Mouse (Mus musculus): Measurements from ENCODE around the gene Cox15. TPM values are rescaled to one million over a fixed set of nuclear protein-coding genes. Genes with fewer than 3 reads are reported as not detected.
A peak's percentile ranks its signal among the peaks of the same experiment; 100 is the strongest.

The Cox15 gene
- 11.4 and 14.5 TPM in 2 replicates for polyA plus RNA-seq (2015; fragmentation: Nextera tagmentation; extraction: Ambion mirVana)

DNA sequence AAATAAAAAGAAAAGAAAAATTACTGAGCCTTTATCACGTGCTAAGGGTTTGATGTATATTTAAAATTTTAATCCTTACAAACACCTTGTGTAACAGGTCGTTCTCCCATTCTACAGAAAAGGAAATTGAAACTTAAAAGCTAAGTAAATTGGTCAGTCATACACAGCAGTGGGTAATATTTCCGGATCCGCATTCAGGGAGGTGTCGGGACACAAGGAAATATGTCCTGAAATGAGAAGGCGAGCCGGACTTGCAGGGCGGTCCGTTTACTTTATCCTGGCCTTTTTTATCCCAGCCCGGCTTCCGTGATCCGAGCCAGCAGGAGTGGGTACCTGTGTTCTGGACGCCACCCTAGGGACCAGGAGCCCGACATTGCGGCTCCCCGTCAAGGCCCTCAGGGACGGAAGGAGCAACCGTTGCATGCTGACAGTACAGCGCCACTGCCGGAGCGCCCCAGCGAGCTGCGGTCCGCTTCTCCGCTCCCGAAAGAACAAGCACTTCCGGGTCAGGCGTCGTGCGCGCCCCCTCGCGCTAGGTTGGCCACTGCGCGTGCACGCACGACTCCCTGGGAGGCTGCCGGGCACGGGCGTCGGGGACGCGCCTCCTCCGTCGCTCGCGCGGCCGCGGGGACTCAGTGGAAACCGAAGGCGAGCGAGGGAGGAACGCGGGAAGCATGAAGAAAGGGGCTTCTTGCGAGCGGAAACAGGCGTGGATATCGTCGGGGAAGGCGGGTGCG, at the start of gene Cox15, which contains the start of gene Cutc:
Cox15 (minus strand) TSS at position 512 of the 737 bp plus-strand sequence.
Cutc (plus strand) TSS at position 508 of the 737 bp plus-strand sequence.
- under 1% methylated on average over 62 of the region's 62 CpGs for WGBS
- Histone ChIP-seq H3K36me3 (peaks cover 28% of the 10 kb centered on the region), H3K4me3 (peak within 1 kb of the TSS; percentile 68), H3K9me3 (no peaks in the 10 kb centered on the region), H3K4me2 (replicated peaks) (peak within 1 kb of the TSS; percentile 67), H3K27ac (peak within 1 kb of the TSS; percentile 95), H3K9ac (peak within 1 kb of the TSS; percentile 81), H3K27me3 (no peaks in the 10 kb centered on the region), H3K4me1 (peaks cover 4% of the 10 kb centered on the region; the same call in 1 of the 2 replicates)
- ATAC-seq (ENCODE audit: low FRiP score, low read depth) = peak; percentile 90

- Histone ChIP-seq H3K36me3 (no peaks in the 10 kb centered on the region), H3K9ac (no peak overlapping the region), H3K27ac (no peak overlapping the region), H3K4me2 (replicated peaks) (no peak overlapping the region), H3K9me3 (no peaks in the 10 kb centered on the region), H3K4me3 (no peak overlapping the region), H3K4me1 (no peaks in the 10 kb centered on the region), H3K27me3 (no peaks in the 10 kb centered on the region)
- ATAC-seq (ENCODE audit: low FRiP score, low read depth) = no peak
- 83% methylated on average over 9 of the region's 9 CpGs for WGBS
These were observed 48.7 kb upstream of the Cox15 start for GRCm38 (mm10) chr19:43801427-43802051.

- H3K27me3 ChIP-seq = no peaks in the 10 kb centered on the region
- ATAC-seq (ENCODE audit: low FRiP score, low read depth) = no peak
- no peak overlapping the region for H3K9ac ChIP-seq
- no peak overlapping the region for H3K4me2 ChIP-seq (replicated peaks)
- no peaks in the 10 kb centered on the region for H3K36me3 ChIP-seq
- H3K9me3 ChIP-seq = no peaks in the 10 kb centered on the region
- no peak overlapping the region for H3K27ac ChIP-seq
- H3K4me1 ChIP-seq = no peaks in the 10 kb centered on the region
- H3K4me3 ChIP-seq = no peak overlapping the region
- 85% methylated on average over 5 of the region's 5 CpGs for WGBS
These were observed 44.4 kb upstream of the Cox15 start for GRCm38 (mm10) chr19:43797216-43797615.

DNA sequence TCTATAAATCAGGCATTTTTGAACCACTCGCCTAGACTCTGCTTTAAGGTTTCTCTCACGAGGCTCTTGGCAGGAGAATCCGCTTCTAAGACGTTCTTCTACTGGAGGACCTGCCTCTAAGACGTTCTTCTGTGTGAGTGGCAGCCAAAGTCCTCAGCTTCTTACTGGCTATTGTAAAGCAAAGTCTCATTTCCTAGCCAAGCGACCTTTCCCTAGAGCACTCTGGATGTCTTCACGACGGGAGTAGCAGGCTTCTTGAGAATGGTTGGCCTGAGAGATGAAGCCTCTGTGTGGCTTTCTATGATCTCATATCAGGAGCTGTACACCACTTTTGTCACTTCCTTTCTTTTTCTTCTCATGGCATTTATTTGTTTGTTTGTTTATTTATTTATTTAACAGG, 42.7 kb upstream of the Cox15 start:
- WGBS = 82% methylated on average over 8 of the region's 8 CpGs
- Histone ChIP-seq H3K27me3 (no peaks in the 10 kb centered on the region), H3K36me3 (no peaks in the 10 kb centered on the region), H3K4me2 (replicated peaks) (no peak overlapping the region), H3K4me1 (no peaks in the 10 kb centered on the region), H3K9ac (no peak overlapping the region), H3K27ac (no peak overlapping the region), H3K4me3 (no peak overlapping the region), H3K9me3 (no peaks in the 10 kb centered on the region)
- no peak for ATAC-seq (ENCODE audit: low FRiP score, low read depth)

DNA sequence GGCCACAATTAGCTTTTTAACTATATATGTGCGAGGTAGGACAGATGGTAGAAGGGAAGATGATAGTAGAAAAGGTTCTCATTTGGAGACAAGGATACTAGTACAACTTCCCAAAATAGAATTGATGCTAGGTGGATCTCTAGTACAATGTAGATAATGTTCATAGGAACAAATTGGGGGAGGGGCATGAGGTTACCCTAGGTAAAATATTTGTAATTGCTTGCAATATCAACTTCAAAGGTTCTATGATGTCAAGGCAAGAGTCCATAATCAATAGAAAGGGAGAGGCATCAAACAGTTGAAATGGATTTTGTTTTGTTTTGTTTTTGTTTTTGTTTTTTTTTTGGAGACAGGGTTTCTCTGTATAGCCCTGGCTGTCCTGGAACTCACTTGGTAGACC, 41.2 kb upstream of the Cox15 start:
- Histone ChIP-seq H3K27ac (no peak overlapping the region), H3K4me3 (no peak overlapping the region), H3K9ac (no peak overlapping the region), H3K4me1 (no peaks in the 10 kb centered on the region), H3K9me3 (no peaks in the 10 kb centered on the region), H3K27me3 (no peaks in the 10 kb centered on the region), H3K36me3 (no peaks in the 10 kb centered on the region), H3K4me2 (replicated peaks) (no peak overlapping the region)
- 91% methylated on average over 1 of the region's 1 CpGs for WGBS
- ATAC-seq (ENCODE audit: low FRiP score, low read depth) = no peak

DNA sequence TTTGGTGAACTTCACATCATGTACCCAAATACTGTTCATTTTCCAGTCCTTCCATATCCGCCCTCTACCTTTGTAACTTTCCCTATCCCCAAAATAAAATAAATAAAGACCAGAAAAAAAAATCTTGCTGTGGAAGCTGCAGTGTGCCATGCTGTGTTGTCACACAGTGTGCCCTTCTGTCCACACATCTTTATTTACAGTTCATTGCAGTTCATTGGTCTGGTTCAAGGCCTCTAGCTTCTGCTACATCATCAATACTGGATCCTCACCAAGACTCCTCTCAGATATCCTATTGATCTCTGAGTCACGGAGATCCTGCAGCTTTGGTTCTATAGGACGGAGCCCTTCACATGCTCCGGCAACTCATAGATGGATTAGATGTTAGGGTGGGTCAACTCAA, 39.7 kb upstream of the Cox15 start:
- H3K9me3 ChIP-seq = no peaks in the 10 kb centered on the region

DNA sequence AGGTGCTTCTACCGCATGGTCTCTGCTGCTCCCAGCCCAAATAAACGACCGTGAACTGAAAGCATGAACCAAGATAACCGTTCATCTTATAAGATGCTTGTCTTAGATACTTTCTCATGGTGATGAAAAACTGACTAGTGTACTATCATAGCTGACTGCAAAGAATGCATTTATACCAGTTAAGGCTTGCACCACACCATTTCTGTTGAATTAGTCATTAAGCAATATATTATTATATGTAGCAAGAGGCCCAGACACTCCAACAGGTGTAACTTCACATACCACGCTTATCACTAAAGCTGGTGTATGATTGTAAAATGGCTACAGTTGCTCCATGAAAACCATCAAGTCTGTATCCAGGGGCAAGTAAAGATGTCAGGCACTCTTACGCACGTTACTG, 37.0 kb upstream of the Cox15 start:
- H3K9me3 ChIP-seq = no peaks in the 10 kb centered on the region
- no peak for ATAC-seq (ENCODE audit: low FRiP score, low read depth)
- H3K27ac ChIP-seq = no peak overlapping the region
- WGBS = 81% methylated on average over 7 of the region's 7 CpGs
- no peak overlapping the region for H3K4me3 ChIP-seq
- no peaks in the 10 kb centered on the region for H3K4me1 ChIP-seq
- no peak overlapping the region for H3K4me2 ChIP-seq (replicated peaks)
- no peaks in the 10 kb centered on the region for H3K36me3 ChIP-seq
- no peaks in the 10 kb centered on the region for H3K27me3 ChIP-seq
- H3K9ac ChIP-seq = no peak overlapping the region

More for the DNA sequence above, 39.7 kb upstream of the Cox15 start:
- Histone ChIP-seq H3K4me1 (no peaks in the 10 kb centered on the region), H3K27ac (no peak overlapping the region), H3K4me2 (replicated peaks) (no peak overlapping the region), H3K27me3 (no peaks in the 10 kb centered on the region), H3K36me3 (no peaks in the 10 kb centered on the region), H3K4me3 (no peak overlapping the region), H3K9ac (no peak overlapping the region)
- ATAC-seq (ENCODE audit: low FRiP score, low read depth) = no peak
- WGBS = 92% methylated on average over 4 of the region's 4 CpGs

DNA sequence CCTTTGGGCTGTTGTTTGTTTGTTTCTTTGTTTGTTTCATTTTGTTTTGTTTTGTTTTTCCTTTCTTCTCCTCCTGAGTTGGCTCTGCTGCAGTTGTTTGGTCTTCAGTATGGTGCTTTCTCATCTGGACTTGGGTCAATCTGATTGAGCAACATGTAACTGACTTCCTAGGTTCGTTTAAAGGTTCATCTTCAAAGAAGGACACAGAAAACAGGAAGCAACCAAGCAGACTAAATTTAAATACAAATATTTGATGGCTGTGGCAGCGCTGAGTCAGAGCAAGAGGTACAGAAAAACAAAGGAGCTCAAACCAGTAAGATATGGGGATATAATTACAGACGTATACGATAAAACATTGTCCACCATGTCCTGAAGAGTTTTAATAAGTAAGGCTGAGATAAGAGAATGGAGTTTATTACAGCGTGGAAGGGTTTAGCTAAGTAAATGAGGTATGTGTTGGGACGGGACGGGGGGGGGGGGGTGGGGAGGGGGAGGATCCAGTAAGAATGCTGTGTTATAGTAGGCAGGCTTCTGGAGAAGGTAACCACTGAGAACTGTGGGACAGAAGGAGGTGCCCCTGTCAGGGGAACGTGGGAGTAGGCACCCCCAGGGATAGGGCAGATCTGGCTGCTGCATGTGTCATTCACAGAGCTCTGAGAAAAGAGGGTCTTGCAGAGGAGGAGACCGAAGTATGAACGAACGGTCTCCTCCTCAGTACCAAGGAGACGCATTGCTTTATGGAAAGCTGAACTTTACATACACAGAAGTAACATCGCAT, 33.6 kb upstream of the Cox15 start:
- no peak overlapping the region for H3K4me3 ChIP-seq
- no peak overlapping the region for H3K4me2 ChIP-seq (replicated peaks)
- H3K27ac ChIP-seq = no peak overlapping the region
- no peaks in the 10 kb centered on the region for H3K4me1 ChIP-seq
- H3K27me3 ChIP-seq = no peaks in the 10 kb centered on the region
- ATAC-seq (ENCODE audit: low FRiP score, low read depth) = no peak
- H3K9me3 ChIP-seq = no peaks in the 10 kb centered on the region
- 81% methylated on average over 13 of the region's 13 CpGs for WGBS
- no peaks in the 10 kb centered on the region for H3K36me3 ChIP-seq
- no peak overlapping the region for H3K9ac ChIP-seq

GRCm38 (mm10) chr19:43784761-43785160, 32.0 kb upstream of the Cox15 start:
- H3K9ac ChIP-seq = no peak overlapping the region
- no peak overlapping the region for H3K27ac ChIP-seq
- 58% methylated on average over 8 of the region's 8 CpGs for WGBS
- H3K4me1 ChIP-seq = no peaks in the 10 kb centered on the region
- no peak for ATAC-seq (ENCODE audit: low FRiP score, low read depth)
- no peaks in the 10 kb centered on the region for H3K27me3 ChIP-seq
- no peaks in the 10 kb centered on the region for H3K36me3 ChIP-seq
- no peak overlapping the region for H3K4me3 ChIP-seq
- H3K4me2 ChIP-seq (replicated peaks) = no peak overlapping the region
- H3K9me3 ChIP-seq = no peaks in the 10 kb centered on the region

- H3K36me3 ChIP-seq = no peaks in the 10 kb centered on the region
- no peaks in the 10 kb centered on the region for H3K27me3 ChIP-seq
- no peak for ATAC-seq (ENCODE audit: low FRiP score, low read depth)
- H3K4me2 ChIP-seq (replicated peaks) = no peak within 1 kb of the TSS
- H3K9ac ChIP-seq = no peak within 1 kb of the TSS
- WGBS = 75% methylated on average over 3 of the region's 3 CpGs
- no peak within 1 kb of the TSS for H3K4me3 ChIP-seq
- no peaks in the 10 kb centered on the region for H3K9me3 ChIP-seq
- no peak within 1 kb of the TSS for H3K27ac ChIP-seq
- no peaks in the 10 kb centered on the region for H3K4me1 ChIP-seq
These were observed 29.2 kb upstream of the Cox15 start, which contains the start of gene Abcc2 for GRCm38 (mm10) chr19:43781980-43782379. Abcc2 (plus strand) TSS chr19:43782192.

DNA sequence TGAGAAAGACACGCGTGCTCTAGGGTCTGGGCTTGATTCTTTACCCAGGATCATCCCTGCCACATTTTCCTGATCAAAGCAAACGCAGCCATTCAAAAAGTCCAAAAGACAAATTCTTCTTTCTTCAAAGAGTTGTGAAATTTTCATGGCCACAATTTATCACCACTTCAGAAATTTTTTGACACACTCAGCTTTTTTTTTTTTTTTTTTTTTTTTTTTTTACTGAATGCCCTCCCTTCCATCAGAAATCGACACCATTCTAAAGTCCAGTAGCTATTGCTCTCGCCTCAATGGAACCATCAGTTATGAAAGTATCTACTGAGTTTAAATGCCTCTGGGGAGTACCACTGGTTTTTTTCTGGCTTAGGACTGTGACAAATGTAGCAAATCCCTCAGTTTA, 27.6 kb upstream of the Cox15 start:
- Histone ChIP-seq H3K27me3 (no peaks in the 10 kb centered on the region), H3K9me3 (no peaks in the 10 kb centered on the region), H3K36me3 (no peaks in the 10 kb centered on the region), H3K4me1 (no peaks in the 10 kb centered on the region), H3K4me2 (replicated peaks) (no peak overlapping the region), H3K9ac (no peak overlapping the region), H3K27ac (no peak overlapping the region), H3K4me3 (no peak overlapping the region)
- no peak for ATAC-seq (ENCODE audit: low FRiP score, low read depth)
- WGBS = 78% methylated on average over 5 of the region's 5 CpGs

- H3K4me2 ChIP-seq (replicated peaks) = no peak overlapping the region
- H3K4me1 ChIP-seq = no peaks in the 10 kb centered on the region
- no peak overlapping the region for H3K4me3 ChIP-seq
- H3K36me3 ChIP-seq = no peaks in the 10 kb centered on the region
- 67% methylated on average over 2 of the region's 2 CpGs for WGBS
- no peaks in the 10 kb centered on the region for H3K9me3 ChIP-seq
- no peaks in the 10 kb centered on the region for H3K27me3 ChIP-seq
- no peak overlapping the region for H3K9ac ChIP-seq
- H3K27ac ChIP-seq = no peak overlapping the region
- no peak for ATAC-seq (ENCODE audit: low FRiP score, low read depth)
These were observed 24.5 kb upstream of the Cox15 start for GRCm38 (mm10) chr19:43777308-43777707.

All from limb, embryonic 13.5 days (tissue).